Mouse (Mus musculus) forebrain, embryonic 14.5 days (tissue): ENCODE measurements around the gene Apba1. TPM values are rescaled to one million over a fixed set of nuclear protein-coding genes. Genes with fewer than 3 reads are reported as not detected.

Source experiments
- polyA plus RNA-seq: library from polyadenylated mRNA; unstranded; fragments of >200 nt; fragmentation: Nextera tagmentation; extraction: Ambion mirVana; gene quantifications from 2 replicates; pipeline ENCODE4 v1.2.1, GENCODE M21; 2014

The Apba1 gene
- polyA plus RNA-seq, 1 experiment from 2014 or later: 5.1 TPM

Other genes starting within 250 kb of the Apba1 start
- gene 1700028P14Rik, start 106.1 kb upstream of the Apba1 start, polyA plus RNA-seq: 1.5 and 1.6 TPM in 2 replicates
- gene Ptar1, start 71.5 kb upstream of the Apba1 start, polyA plus RNA-seq: 5.5 and 7.1 TPM in 2 replicates